Mouse (Mus musculus): Measurements from ENCODE around the gene Itga2b. TPM values are rescaled to one million over a fixed set of nuclear protein-coding genes. Genes with fewer than 3 reads are reported as not detected.

The Itga2b gene
- total RNA-seq (2023; ENCODE audit: inconsistent age), result 5.1 to 9.3 TPM (median 7.0 TPM) in 4 replicates

GRCm38 (mm10) chr11:102469648-102470357, at the start of gene Itga2b:
TSS of gene Itga2b (minus strand) at chr11:102470122.

GRCm38 (mm10) chr11:102447497-102447896, 22.4 kb downstream of the Itga2b start, which contains the start of gene Fam171a2:
TSS of gene Fam171a2 (minus strand) at chr11:102447682.

GRCm38 (mm10) chr11:102430121-102431017, 39.6 kb downstream of the Itga2b start, which contains the start of gene Grn:
TSS of gene Grn (plus strand) at chr11:102430315.

GRCm38 (mm10) chr11:102407834-102408215, 62.1 kb downstream of the Itga2b start, which contains the start of gene Slc25a39:
TSS of gene Slc25a39 (minus strand) at chr11:102407946.

Other genes with a start within 250 kb of the Itga2b start
- 121 to 153 TPM (median 136 TPM) in 4 replicates for gene Hdac5, start 240.0 kb downstream of the Itga2b start, total RNA-seq (2023; ENCODE audit: inconsistent age)
- 0.51 to 2.6 TPM (median 1.4 TPM) in 4 replicates for gene BC030867, start 221.2 kb downstream of the Itga2b start, total RNA-seq (2023; ENCODE audit: inconsistent age)
- gene Asb16, start 201.4 kb downstream of the Itga2b start, total RNA-seq (2023; ENCODE audit: inconsistent age), result not detected in 4 replicates
- 42.2 to 49.5 TPM (median 48.4 TPM) in 4 replicates for gene Tmub2, start 185.2 kb downstream of the Itga2b start, total RNA-seq (2023; ENCODE audit: inconsistent age)
- 67.0 to 74.5 TPM (median 69.7 TPM) in 4 replicates for gene Atxn7l3, start 173.5 kb downstream of the Itga2b start, total RNA-seq (2023; ENCODE audit: inconsistent age)
- gene Ubtf, start 150.4 kb downstream of the Itga2b start, total RNA-seq (2023; ENCODE audit: inconsistent age), result 145 to 164 TPM (median 151 TPM) in 4 replicates
- 0.16 TPM in 1 of 4 replicates, not detected in the others for gene Slc4a1, start 103.9 kb downstream of the Itga2b start, total RNA-seq (2023; ENCODE audit: inconsistent age)
- gene Rundc3a, start 76.7 kb downstream of the Itga2b start, total RNA-seq (2023; ENCODE audit: inconsistent age), result 1.7 to 3.5 TPM (median 1.8 TPM) in 4 replicates
- 35.6 to 50.9 TPM (median 36.9 TPM) in 4 replicates for gene Slc25a39, start 62.2 kb downstream of the Itga2b start, total RNA-seq (2023; ENCODE audit: inconsistent age)
- gene Grn, start 39.8 kb downstream of the Itga2b start, total RNA-seq (2023; ENCODE audit: inconsistent age), result 75.4 to 80.2 TPM (median 77.1 TPM) in 4 replicates
- gene Fam171a2, start 22.4 kb downstream of the Itga2b start, total RNA-seq (2023; ENCODE audit: inconsistent age), result not detected in 4 replicates
- gene Gpatch8, start 86.3 kb upstream of the Itga2b start, total RNA-seq (2023; ENCODE audit: inconsistent age), result 47.4 to 57.7 TPM (median 53.3 TPM) in 4 replicates
- gene Gm11627, start 109.3 kb upstream of the Itga2b start, total RNA-seq (2023; ENCODE audit: inconsistent age), result not detected in 4 replicates
- gene Fzd2, start 134.3 kb upstream of the Itga2b start, total RNA-seq (2023; ENCODE audit: inconsistent age), result not detected in 4 replicates
- not detected in 4 replicates for gene Meioc, start 193.6 kb upstream of the Itga2b start, total RNA-seq (2023; ENCODE audit: inconsistent age)
- 25.4 to 29.9 TPM (median 25.8 TPM) in 4 replicates for gene Ccdc43, start 227.7 kb upstream of the Itga2b start, total RNA-seq (2023; ENCODE audit: inconsistent age)

All from B cell, adult (primary cell).